Mouse (Mus musculus) bone marrow macrophage, adult 2 months (primary cell): ENCODE measurements at regions not wholly inside any gene's neighbourhood (a gene's known extent, or its start where the extent isn't known, plus 50 kb on each side); places are given as distances from the start of the nearest gene placed in this dataset.

Experiments
- CTCF ChIP-seq: IDR thresholded peaks from 2 replicates; pipeline ENCODE4 v1.5.1; 2012; ENCODE audit warnings: low read depth, mild to moderate bottlenecking, low read length, moderate library complexity
- POLR2A ChIP-seq: IDR thresholded peaks from 2 replicates; pipeline ENCODE4 v1.6.1; 2012; ENCODE audit warnings: mild to moderate bottlenecking, low read depth, low read length, borderline replicate concordance

DNA sequence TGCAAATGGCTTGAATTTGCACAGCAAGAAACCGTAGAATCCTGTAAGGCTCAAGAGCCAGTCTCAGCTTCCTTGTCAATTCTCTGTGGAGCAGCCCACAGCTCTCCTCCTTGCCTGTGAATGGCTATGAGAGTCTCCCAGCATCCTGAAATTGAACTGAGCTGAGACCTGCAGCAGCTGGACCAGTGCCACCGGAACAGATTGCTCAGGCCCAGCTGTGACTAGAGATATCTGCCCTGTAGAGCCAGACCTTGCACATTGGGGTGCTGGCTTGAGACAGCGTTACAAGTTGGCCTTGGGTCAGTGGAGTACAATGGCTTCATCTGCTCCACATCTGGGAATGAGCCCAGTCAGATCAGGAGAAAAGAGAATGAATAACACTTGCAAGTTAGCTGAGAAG is 390.6 kb downstream of the Tcerg1l start:
- no peak for TF ChIP-seq CTCF
- TF ChIP-seq POLR2A: no peak
